10 mouse cellular contexts compared by ENCODE assay signal in the genomic region with DNA sequence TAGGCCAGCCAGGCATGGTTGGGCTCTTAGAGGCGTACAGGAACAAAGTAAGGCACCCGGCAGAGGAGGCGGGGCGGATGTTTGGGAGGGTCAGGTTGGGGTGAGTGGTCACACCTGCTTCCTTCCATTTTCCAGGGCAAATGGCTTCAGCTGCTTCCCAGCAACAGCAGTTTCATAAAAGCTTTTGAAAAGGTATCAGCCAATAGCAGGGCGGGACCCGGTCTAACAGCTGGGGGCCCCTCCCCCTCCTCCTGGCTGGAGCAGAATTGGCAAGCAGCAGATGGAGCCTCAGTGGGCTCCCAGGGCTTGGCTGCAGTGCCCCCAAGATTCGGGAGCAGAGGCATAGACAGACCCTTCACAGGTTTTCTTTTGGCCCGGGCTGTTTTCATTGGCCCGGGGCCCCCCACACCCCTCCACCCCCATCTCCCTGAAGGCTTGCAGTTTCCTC. TPM values are rescaled to one million over a fixed set of nuclear protein-coding genes. Genes with fewer than 3 reads are reported as not detected.
A peak's percentile ranks its signal among the peaks of the same experiment; 100 is the strongest.
DNase-seq lines count a peak whose midpoint lies in the region; ATAC-seq lines count a peak whose summit lies in the region.
"Had no signal": no experiment of that assay in that cellular context is flagged by ENCODE, and none has a peak within 500 bp of the region (broad histone marks: within the 10 kb centered on the region; RNA-seq: fewer than 3 reads in every experiment).

No protein-coding gene starts in this region.

- H3K4me1 ChIP-seq in lung, embryonic 15.5 days = peaks cover 22% of the 10 kb centered on the region
- peaks cover 27% of the 10 kb centered on the region for H3K4me1 ChIP-seq in forebrain, embryonic 16.5 days (replicated peaks; ENCODE audit: control insufficient read depth, insufficient read depth, low read length)
- H3K4me1 ChIP-seq in hindbrain, embryonic 11.5 days (replicated peaks; ENCODE audit: control insufficient read depth, insufficient read depth, low read length) = peaks cover 5% of the 10 kb centered on the region
- peaks cover 30% of the 10 kb centered on the region for H3K4me1 ChIP-seq in limb, embryonic 13.5 days
- H3K4me1 ChIP-seq in neural tube, embryonic 14.5 days (ENCODE audit: control insufficient read depth, insufficient read depth, low read length) = peaks cover 15% of the 10 kb centered on the region

- H3K36me3 ChIP-seq in lung, embryonic 15.5 days = no peaks in the 10 kb centered on the region
- H3K36me3 ChIP-seq in forebrain, embryonic 16.5 days (ENCODE audit: control insufficient read depth, insufficient read depth) = no peaks in the 10 kb centered on the region
- H3K36me3 ChIP-seq in hindbrain, embryonic 11.5 days (ENCODE audit: control insufficient read depth, insufficient read depth, low read length) = no peaks in the 10 kb centered on the region
- no peaks in the 10 kb centered on the region for H3K36me3 ChIP-seq in limb, embryonic 13.5 days
- H3K36me3 ChIP-seq in neural tube, embryonic 14.5 days (ENCODE audit: control insufficient read depth, insufficient read depth, low read length) = no peaks in the 10 kb centered on the region

- no peak for DNase-seq in lung, postnatal 25 days (ENCODE audit: low spot score)
- DNase-seq in hindbrain, embryonic 11.5 days (ENCODE audit: low spot score) = peak; percentile 83
- DNase-seq in c-Kit-positive CD71-positive TER-119-positive erythroid progenitor cells, embryonic 14.5 days (ENCODE audit: low spot score) = no peak
- DNase-seq in left cerebral cortex, adult 8-10 months (ENCODE audit: low spot score in 2 of 2) = no peak

- no peaks in the 10 kb centered on the region for H3K27me3 ChIP-seq in lung, embryonic 15.5 days
- H3K27me3 ChIP-seq in forebrain, embryonic 16.5 days (replicated peaks; ENCODE audit: control insufficient read depth, insufficient read depth, low read length) = no peaks in the 10 kb centered on the region
- no peaks in the 10 kb centered on the region for H3K27me3 ChIP-seq in hindbrain, embryonic 11.5 days (ENCODE audit: control insufficient read depth, insufficient read depth, low read length)
- no peaks in the 10 kb centered on the region for H3K27me3 ChIP-seq in limb, embryonic 13.5 days
- no peaks in the 10 kb centered on the region for H3K27me3 ChIP-seq in neural tube, embryonic 14.5 days (ENCODE audit: control insufficient read depth, insufficient read depth, low read length)
- H3K27me3 ChIP-seq: Patski had no signal

- no peaks in the 10 kb centered on the region for H3K9me3 ChIP-seq in lung, embryonic 15.5 days
- no peaks in the 10 kb centered on the region for H3K9me3 ChIP-seq in forebrain, embryonic 16.5 days (ENCODE audit: control insufficient read depth, low read length)
- H3K9me3 ChIP-seq in hindbrain, embryonic 11.5 days (ENCODE audit: control insufficient read depth, low read length) = no peaks in the 10 kb centered on the region
- no peaks in the 10 kb centered on the region; the same call in 1 of the 2 replicates for H3K9me3 ChIP-seq in limb, embryonic 13.5 days
- H3K9me3 ChIP-seq in neural tube, embryonic 14.5 days (ENCODE audit: control insufficient read depth, low read length) = no peaks in the 10 kb centered on the region

- H3K4me3 ChIP-seq in lung, embryonic 15.5 days = peak overlapping the region; percentile 3; the same call in 1 of the 2 replicates
- H3K4me3 ChIP-seq in forebrain, embryonic 16.5 days (replicated peaks; ENCODE audit: low read length) = no peak overlapping the region
- H3K4me3 ChIP-seq in hindbrain, embryonic 11.5 days (ENCODE audit: low read depth, low read length) = no peak overlapping the region
- peak overlapping the region; percentile 26 for H3K4me3 ChIP-seq in limb, embryonic 13.5 days
- H3K4me3 ChIP-seq in neural tube, embryonic 14.5 days (ENCODE audit: low read depth, low read length) = no peak overlapping the region; the same call in 1 of the 2 replicates

- peak overlapping the region; percentile 58 for H3K4me2 ChIP-seq in lung, embryonic 15.5 days
- peak overlapping the region; percentile 44 for H3K4me2 ChIP-seq in forebrain, embryonic 16.5 days (ENCODE audit: low read length)
- peak overlapping the region; percentile 37 for H3K4me2 ChIP-seq in hindbrain, embryonic 11.5 days (replicated peaks; ENCODE audit: low read depth, low read length)
- H3K4me2 ChIP-seq in limb, embryonic 13.5 days (replicated peaks) = peak overlapping the region; percentile 64
- H3K4me2 ChIP-seq in neural tube, embryonic 14.5 days (ENCODE audit: low read depth, low read length) = peak overlapping the region; percentile 36

- no peak overlapping the region for H3K9ac ChIP-seq in lung, embryonic 15.5 days
- H3K9ac ChIP-seq in forebrain, embryonic 16.5 days (replicated peaks; ENCODE audit: low read depth, low read length) = no peak overlapping the region; the same call in 1 of the 2 replicates
- H3K9ac ChIP-seq in hindbrain, embryonic 11.5 days (ENCODE audit: low read depth, low read length) = peak overlapping the region; percentile 33; the same call in 1 of the 2 replicates
- H3K9ac ChIP-seq in limb, embryonic 13.5 days = no peak overlapping the region
- H3K9ac ChIP-seq in neural tube, embryonic 14.5 days (replicated peaks; ENCODE audit: low read depth, low read length) = no peak overlapping the region; the same call in 1 of the 2 replicates

- H3K27ac ChIP-seq in lung, embryonic 15.5 days = peak overlapping the region; percentile 90
- peak overlapping the region; percentile 87 for H3K27ac ChIP-seq in forebrain, embryonic 16.5 days (ENCODE audit: low read length)
- H3K27ac ChIP-seq in hindbrain, embryonic 11.5 days (ENCODE audit: low read depth, low read length) = peak overlapping the region; percentile 84
- H3K27ac ChIP-seq in limb, embryonic 13.5 days = peak overlapping the region; percentile 89
- H3K27ac ChIP-seq in neural tube, embryonic 14.5 days (ENCODE audit: low read depth, low read length) = peak overlapping the region; percentile 0

- 3% methylated on average over 9 of the region's 9 CpGs for WGBS in lung, embryonic 15.5 days
- WGBS in forebrain, embryonic 16.5 days = under 1% methylated on average over 9 of the region's 9 CpGs
- WGBS in hindbrain, embryonic 11.5 days = 2% methylated on average over 9 of the region's 9 CpGs
- WGBS in limb, embryonic 13.5 days = 3% methylated on average over 9 of the region's 9 CpGs
- WGBS in neural tube, embryonic 14.5 days = 2% methylated on average over 9 of the region's 9 CpGs

- peak; percentile 82 for ATAC-seq in lung, embryonic 15.5 days (ENCODE audit: borderline replicate concordance, extremely low read depth, low FRiP score, low TSS enrichment)
- ATAC-seq in forebrain, embryonic 16.5 days = peak; percentile 90
- peak; percentile 97 for ATAC-seq in hindbrain, embryonic 11.5 days (ENCODE audit: low FRiP score)
- ATAC-seq in limb, embryonic 13.5 days (ENCODE audit: low FRiP score, low read depth) = peak; percentile 95
- peak; percentile 92 for ATAC-seq in neural tube, embryonic 14.5 days (ENCODE audit: low read depth)
- ATAC-seq: Patski had no signal

RNA-seq across cellular contexts. Expression of a gene that starts 11.3 kb away (rescaled TPM):
- 0.14 and 0.20 TPM in 2 replicates for polyA plus RNA-seq in lung, embryonic 15.5 days (2015; fragmentation: Nextera tagmentation; extraction: Ambion mirVana)
- polyA plus RNA-seq in forebrain, embryonic 16.5 days (2015; fragmentation: Nextera tagmentation; extraction: Ambion mirVana) = 16.1 and 22.4 TPM in 2 replicates
- 5.8 and 7.9 TPM in 2 replicates for polyA plus RNA-seq in hindbrain, embryonic 11.5 days (2014; fragmentation: Nextera tagmentation; extraction: Ambion mirVana)
- 1.8 TPM in 2 replicates for polyA plus RNA-seq in limb, embryonic 13.5 days (2015; fragmentation: Nextera tagmentation; extraction: Ambion mirVana)
- 12.1 and 15.3 TPM in 2 replicates for polyA plus RNA-seq in neural tube, embryonic 14.5 days (2014; fragmentation: Nextera tagmentation; extraction: Ambion mirVana)
- 10 to 100 TPM; 67.8 to 86.0 (median 75.7) TPM for total RNA-seq in left cerebral cortex, adult 8-10 months (2022)
- polyA plus RNA-seq: liver, adult 2 months had no signal

Comparison
In these comparisons a context has a peak if more than half of its experiments do, and no peak if none do; other contexts are left out.
1. H3K27ac ChIP-seq: peak in every context shown above with its lines; median percentile 90 in lung, embryonic 15.5 days; 89 in limb, embryonic 13.5 days; 87 in forebrain, embryonic 16.5 days; 84 in hindbrain, embryonic 11.5 days; 0 in neural tube, embryonic 14.5 days.
2. H3K4me3 ChIP-seq: peak in lung, embryonic 15.5 days (single experiment) and limb, embryonic 13.5 days (single experiment); none in forebrain, embryonic 16.5 days (single experiment), hindbrain, embryonic 11.5 days (single experiment) and neural tube, embryonic 14.5 days (single experiment).
3. Peak in every context shown above with its lines, with median percentiles within 50 percentile points of each other: ATAC-seq and H3K4me2 ChIP-seq.